Mouse (Mus musculus) common myeloid progenitor, adult 5-6 weeks (primary cell): ENCODE results near the gene Eea1. TPM values are rescaled to one million over a fixed set of nuclear protein-coding genes. Genes with fewer than 3 reads are reported as not detected.

ENCODE experiments used
- total RNA-seq: library from RNA; stranded (forward); fragments of 200-1000, 187-1606 nt; gene quantifications from 2 replicates; pipeline ENCODE4 v1.2.3, GENCODE M21; 2017

Eea1 gene
- total RNA-seq, 1 experiment from 2014 or later: 40.1 TPM

Other genes starting within 250 kb of the Eea1 start
- not detected in 2 replicates for gene Gm33543, start 97.7 kb upstream of the Eea1 start, total RNA-seq
- gene Gm5426, start 196.0 kb downstream of the Eea1 start, total RNA-seq: not detected in 2 replicates